Mouse (Mus musculus) urinary bladder, postnatal 14 days (tissue): ENCODE data around the gene Olfr157.

Source experiments
- DNase-seq: peaks from one replicate; pipeline ENCODE4 v3.0.0; 2021; ENCODE audit warnings: low spot score

The Olfr157 gene

GRCm38 (mm10) chr4:43840101-43840500, at the start of gene Olfr157:
Olfr157 (minus strand) TSS chr4:43840201.
- DNase-seq = no peak

GRCm38 (mm10) chr4:43884196-43884595, 44.2 kb upstream of the Olfr157 start:
- DNase-seq = no peak

GRCm38 (mm10) chr4:43879566-43879965, 39.6 kb upstream of the Olfr157 start:
- no peak for DNase-seq

GRCm38 (mm10) chr4:43878121-43878776, 38.2 kb upstream of the Olfr157 start:
- no peak for DNase-seq

GRCm38 (mm10) chr4:43877230-43877629, 37.2 kb upstream of the Olfr157 start:
- no peak for DNase-seq

- no peak for DNase-seq
These were observed 36.0 kb upstream of the Olfr157 start for GRCm38 (mm10) chr4:43875919-43876411.

- peak; percentile 85 for DNase-seq
These were observed 35.3 kb upstream of the Olfr157 start, which contains the start of gene Reck for GRCm38 (mm10) chr4:43875160-43875918. Reck (plus strand) TSS chr4:43875530.

- DNase-seq = no peak
These were observed 34.5 kb upstream of the Olfr157 start for GRCm38 (mm10) chr4:43874501-43874900.

- no peak for DNase-seq
These were observed 29.8 kb upstream of the Olfr157 start for GRCm38 (mm10) chr4:43869821-43870220.

- DNase-seq = no peak
These were observed 23.3 kb upstream of the Olfr157 start for GRCm38 (mm10) chr4:43863298-43863697.

- peak; percentile 71 for DNase-seq
These were observed 20.9 kb upstream of the Olfr157 start for GRCm38 (mm10) chr4:43860744-43861519.

GRCm38 (mm10) chr4:43859886-43860285, 19.9 kb upstream of the Olfr157 start:
- DNase-seq = no peak

- DNase-seq = no peak
These were observed 14.1 kb upstream of the Olfr157 start for GRCm38 (mm10) chr4:43854101-43854500.

- DNase-seq = no peak
These were observed 11.3 kb upstream of the Olfr157 start, which contains the start of gene Olfr155 for GRCm38 (mm10) chr4:43851265-43851664. Olfr155 (plus strand) TSS chr4:43851565.

GRCm38 (mm10) chr4:43838326-43838725, 1.7 kb downstream of the Olfr157 start:
- DNase-seq = no peak

GRCm38 (mm10) chr4:43834749-43835148, 5.3 kb downstream of the Olfr157 start:
- DNase-seq = no peak

GRCm38 (mm10) chr4:43833752-43834151, 6.2 kb downstream of the Olfr157 start:
- DNase-seq = no peak

- DNase-seq = no peak
These were observed 8.0 kb downstream of the Olfr157 start for GRCm38 (mm10) chr4:43832031-43832430.

GRCm38 (mm10) chr4:43828806-43829205, 11.2 kb downstream of the Olfr157 start:
- no peak for DNase-seq

GRCm38 (mm10) chr4:43823845-43824337, 16.1 kb downstream of the Olfr157 start, which contains the start of gene Olfr156:
Olfr156 (minus strand) TSS chr4:43823895.
- DNase-seq = peak; percentile 31

GRCm38 (mm10) chr4:43822896-43823550, 17.0 kb downstream of the Olfr157 start:
- no peak for DNase-seq

- DNase-seq = no peak
These were observed 41.1 kb downstream of the Olfr157 start for GRCm38 (mm10) chr4:43798936-43799335.
